Mouse (Mus musculus) heart, postnatal 0 days (tissue): Measurements from ENCODE around the gene Igf1r. TPM values are rescaled to one million over a fixed set of nuclear protein-coding genes. Genes with fewer than 3 reads are reported as not detected.

Experiments used
- ATAC-seq: fragments of 200-750 bp; cut with Nextera tagmentation; 2 replicates; pipeline ENCODE4 v1.8.0; 2017; ENCODE audit warnings: low read depth, moderate number of reproducible peaks, moderate library complexity; ENCODE audit not compliant: insufficient read depth
- DNase-seq: peaks from one replicate; pipeline ENCODE4 v3.0.0-alpha.2; 2016; ENCODE audit warnings: low spot score
- H3K27ac ChIP-seq: fragments of 300-500 bp; sonication (generic); 2 replicates; pipeline ENCODE4 v1.5.1; 2014; ENCODE audit warnings: low read depth, mild to moderate bottlenecking
- H3K27me3 ChIP-seq: fragments of 300-500 bp; sonication (generic); 2 replicates; pipeline ENCODE4 v1.6.1; 2014; ENCODE audit warnings: low read length, mixed read lengths; ENCODE audit not compliant: control insufficient read depth, insufficient read depth
- H3K36me3 ChIP-seq: fragments of 300-500 bp; sonication (generic); replicated peaks from 2 replicates; pipeline ENCODE4 v1.6.1; 2014; ENCODE audit warnings: low read length, mixed read lengths; ENCODE audit not compliant: control insufficient read depth, insufficient read depth
- H3K4me1 ChIP-seq: fragments of 300-500 bp; sonication (generic); 2 replicates; pipeline ENCODE4 v1.6.1; 2014; ENCODE audit warnings: antibody characterized with exemption; ENCODE audit not compliant: control insufficient read depth, insufficient read depth
- H3K4me2 ChIP-seq: fragments of 300-500 bp; sonication (generic); 2 replicates; pipeline ENCODE4 v1.6.1; 2014; ENCODE audit warnings: low read depth, mild to moderate bottlenecking, low read length, moderate library complexity
- H3K4me3 ChIP-seq: fragments of 300-500 bp; sonication (generic); 2 replicates; pipeline ENCODE4 v1.5.1; 2014; ENCODE audit warnings: low read depth, low read length
- H3K9ac ChIP-seq: fragments of 300-500 bp; sonication (generic); replicated peaks from 2 replicates; pipeline ENCODE4 v1.6.1; 2014; ENCODE audit warnings: low read depth, low read length, mixed read lengths
- H3K9me3 ChIP-seq: fragments of 300-500 bp; sonication (generic); replicated peaks from 2 replicates; pipeline ENCODE4 v1.6.1; 2016; ENCODE audit warnings: low read length; ENCODE audit not compliant: control insufficient read depth
- CTCF ChIP-seq: IDR thresholded peaks from 2 replicates; pipeline ENCODE4 v1.5.1; 2016; ENCODE audit warnings: antibody characterized with exemption, control low read depth, low read depth
- EP300 ChIP-seq: IDR thresholded peaks from 2 replicates; pipeline ENCODE4 v1.6.1; 2016; ENCODE audit warnings: antibody characterized with exemption, low read depth
- WGBS: fragments of 180-500 bp; shearing (Covaris S2); extraction: QIAGEN DNeasy Blood & Tissue Kit; methylation state at CpG from one replicate; pipeline ENCODE4 v1.1.7; 2014; 5-methylcytosine and 5-hydroxymethylcytosine counted together
- polyA plus RNA-seq: library from polyadenylated mRNA; unstranded; fragments of >200 nt; fragmentation: Nextera tagmentation; extraction: Ambion mirVana; gene quantifications from 2 replicates; pipeline ENCODE4 v1.2.1, GENCODE M21; 2015
- total RNA-seq: library from RNA; depleted of rRNA; stranded (reverse); fragments of >200 nt; gene quantifications from 2 replicates; pipeline ENCODE4 v1.2.3, GENCODE M21; 2014; ENCODE audit warnings: low replicate concordance

The Igf1r gene
- total and polyA plus RNA-seq, 2 experiments from 2014 or later = 8.8 to 41.8 TPM

GRCm38 (mm10) chr7:68172776-68173175 is 220.1 kb downstream of the Igf1r start:
- WGBS = 77% methylated on average over 7 of the region's 7 CpGs
- DNase-seq (no peak), ATAC-seq (no peak)
- H3K4me2 ChIP-seq = no peak overlapping the region
- no peak overlapping the region for H3K9ac ChIP-seq
- no peak overlapping the region for H3K27ac ChIP-seq
- H3K4me1 ChIP-seq = no peaks in the 10 kb centered on the region
- no peak overlapping the region for H3K4me3 ChIP-seq
- H3K9me3 ChIP-seq = no peaks in the 10 kb centered on the region
- no peaks in the 10 kb centered on the region for H3K27me3 ChIP-seq
- peaks cover 33% of the 10 kb centered on the region for H3K36me3 ChIP-seq
- TF ChIP-seq CTCF (no peak), EP300 (no peak)

GRCm38 (mm10) chr7:68179672-68180071 is 227.0 kb downstream of the Igf1r start:
- Histone ChIP-seq H3K4me2 (no peak overlapping the region), H3K27me3 (no peaks in the 10 kb centered on the region), H3K9me3 (no peaks in the 10 kb centered on the region), H3K4me1 (no peaks in the 10 kb centered on the region), H3K36me3 (peaks cover 31% of the 10 kb centered on the region), H3K4me3 (no peak overlapping the region), H3K9ac (no peak overlapping the region), H3K27ac (no peak overlapping the region)
- ATAC-seq = 0 out of 2 replicates have a peak, but pooled peaks have one; percentile 27
- TF ChIP-seq CTCF (peak; percentile 43), EP300 (no peak)
- DNase-seq = no peak
- 93% methylated on average over 1 of the region's 1 CpGs for WGBS

DNA sequence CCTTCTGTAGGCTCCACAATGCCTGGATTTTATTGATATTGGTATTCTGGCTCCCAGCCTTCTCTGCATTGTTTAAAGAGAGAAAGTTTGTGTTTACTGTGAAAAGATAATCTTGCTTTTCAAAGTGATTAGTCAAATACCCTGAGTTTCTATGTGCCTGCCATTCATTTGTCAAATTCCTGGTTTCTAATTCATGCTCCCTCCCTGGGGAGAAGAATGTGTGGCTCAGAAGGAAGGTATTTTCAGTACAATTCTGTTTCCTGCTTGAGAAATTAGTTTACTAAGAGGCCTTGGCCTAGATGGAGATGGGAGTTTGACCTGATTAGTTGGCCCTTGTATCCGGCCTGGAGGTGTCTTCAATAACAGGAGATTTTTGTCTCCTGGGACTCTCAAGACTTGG is 228.5 kb downstream of the Igf1r start:
- H3K9ac ChIP-seq = no peak overlapping the region
- H3K9me3 ChIP-seq = no peaks in the 10 kb centered on the region
- H3K4me3 ChIP-seq = no peak overlapping the region
- no peak overlapping the region for H3K4me2 ChIP-seq
- DNase-seq (no peak), ATAC-seq (no peak)
- TF ChIP-seq CTCF (no peak), EP300 (no peak)
- peaks cover 37% of the 10 kb centered on the region for H3K36me3 ChIP-seq
- H3K4me1 ChIP-seq = no peaks in the 10 kb centered on the region
- WGBS = 73% methylated on average over 1 of the region's 1 CpGs
- H3K27me3 ChIP-seq = no peaks in the 10 kb centered on the region
- H3K27ac ChIP-seq = no peak overlapping the region

DNA sequence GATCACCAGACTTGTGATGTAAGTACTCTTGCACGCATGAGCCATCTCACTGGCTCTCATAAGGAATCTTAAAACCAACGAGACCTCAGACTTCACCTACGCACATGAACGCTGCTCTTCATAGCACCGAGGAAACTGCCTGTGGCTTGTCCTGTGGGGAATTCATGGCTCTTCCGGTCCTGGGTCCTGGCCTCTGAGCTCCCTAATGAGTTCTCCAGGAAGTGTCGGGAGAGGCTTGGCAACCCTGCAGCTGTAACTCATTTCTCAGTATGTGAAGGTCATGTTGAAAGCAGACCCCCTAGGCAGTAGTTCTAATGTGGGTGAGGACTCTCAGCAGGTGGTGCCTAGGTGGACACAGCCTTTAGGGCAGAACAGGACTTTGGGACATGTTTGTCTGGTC is 229.4 kb downstream of the Igf1r start:
- H3K9ac ChIP-seq = no peak overlapping the region
- DNase-seq = no peak
- WGBS = 68% methylated on average over 7 of the region's 7 CpGs
- peaks cover 41% of the 10 kb centered on the region for H3K36me3 ChIP-seq
- no peak for TF ChIP-seq CTCF
- no peak for TF ChIP-seq EP300
- no peak overlapping the region for H3K4me2 ChIP-seq
- no peaks in the 10 kb centered on the region for H3K27me3 ChIP-seq
- H3K9me3 ChIP-seq = no peaks in the 10 kb centered on the region
- H3K4me1 ChIP-seq = no peaks in the 10 kb centered on the region
- ATAC-seq = no peak
- H3K27ac ChIP-seq = no peak overlapping the region
- no peak overlapping the region for H3K4me3 ChIP-seq

DNA sequence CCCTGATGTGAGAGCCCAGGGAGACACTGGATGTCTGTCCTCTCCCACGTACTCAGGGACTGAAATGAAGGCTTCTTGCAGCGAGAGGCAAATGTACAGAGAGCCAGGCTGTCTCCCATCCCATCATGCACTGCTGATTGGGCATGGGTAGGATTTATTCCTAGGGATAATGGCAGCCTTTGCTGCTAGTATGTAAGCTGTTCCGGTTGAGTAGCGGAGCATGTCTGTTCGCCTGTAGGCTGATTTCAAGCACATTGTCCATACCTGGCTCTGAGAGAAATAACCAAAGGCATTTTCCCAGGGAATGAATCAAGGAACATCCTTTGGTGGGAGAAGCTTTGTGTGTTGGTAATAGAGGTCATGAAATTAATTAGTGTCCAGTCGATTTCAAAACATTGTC is 230.1 kb downstream of the Igf1r start:
- Histone ChIP-seq H3K4me2 (no peak overlapping the region), H3K36me3 (peaks cover 44% of the 10 kb centered on the region), H3K4me1 (no peaks in the 10 kb centered on the region), H3K9me3 (no peaks in the 10 kb centered on the region), H3K27me3 (no peaks in the 10 kb centered on the region), H3K27ac (no peak overlapping the region), H3K9ac (no peak overlapping the region), H3K4me3 (no peak overlapping the region)
- 87% methylated on average over 6 of the region's 6 CpGs for WGBS
- DNase-seq (no peak), ATAC-seq (no peak)
- TF ChIP-seq EP300 (no peak), CTCF (no peak)

- Histone ChIP-seq H3K9ac (no peak overlapping the region), H3K4me3 (no peak overlapping the region), H3K27ac (no peak overlapping the region), H3K36me3 (peaks cover 46% of the 10 kb centered on the region), H3K4me1 (no peaks in the 10 kb centered on the region), H3K27me3 (no peaks in the 10 kb centered on the region), H3K4me2 (no peak overlapping the region), H3K9me3 (no peaks in the 10 kb centered on the region)
- TF ChIP-seq EP300 (no peak), CTCF (no peak)
- DNase-seq = no peak
- 54% methylated on average over 10 of the region's 10 CpGs for WGBS
- ATAC-seq = no peak
Measured at GRCm38 (mm10) chr7:68183421-68183820, 230.8 kb downstream of the Igf1r start.
